Mouse (Mus musculus): ENCODE measurements around the gene Itpr1.

DNA sequence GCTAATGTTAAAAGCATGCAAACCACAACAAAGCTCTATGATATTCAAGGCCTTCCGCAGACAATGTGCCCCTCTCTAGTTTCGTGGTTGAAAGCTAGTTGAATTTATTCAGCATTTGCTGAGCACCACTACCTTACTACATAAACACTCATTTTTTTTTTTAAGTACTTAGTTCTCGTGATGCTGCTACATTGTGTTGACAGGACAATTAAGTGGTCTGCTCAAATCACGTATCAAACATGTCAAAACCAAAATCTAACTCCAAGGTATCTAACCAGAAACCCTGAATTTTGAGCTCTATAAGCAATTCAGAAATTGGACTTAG, 27.2 kb upstream of the Itpr1 start:
- no peak for TF ChIP-seq CTCF (IDR thresholded peaks at IDR 0.05; ENCODE audit: low read depth)
- TF ChIP-seq EP300 (optimal IDR thresholded peaks at IDR 0.05), result no peak
